Mouse (Mus musculus) urinary bladder, postnatal 36 days (tissue): ENCODE results near the gene Dnajc19.
A peak's percentile ranks its signal among the peaks of the same experiment; 100 is the strongest.

Experiments used
- DNase-seq, 2 experiments: peaks; one replicate each; pipeline ENCODE4 v3.0.0; 2022; ENCODE audit warnings: low spot score in 2 of 2, mixed read lengths in 1 of 2

Gene Dnajc19

GRCm38 (mm10) chr3:34028935-34029334, 52.2 kb downstream of the Dnajc19 start:
- no peak for DNase-seq

GRCm38 (mm10) chr3:34021259-34021828, 59.8 kb downstream of the Dnajc19 start:
- no peak for DNase-seq

GRCm38 (mm10) chr3:34020382-34021258, 60.5 kb downstream of the Dnajc19 start:
- peak in 1 of 2 experiments; percentile 1 for DNase-seq

GRCm38 (mm10) chr3:34019540-34020381, 61.4 kb downstream of the Dnajc19 start, which contains the start of gene Fxr1:
Gene Fxr1 (plus strand): TSS chr3:34019943.
- DNase-seq, result peak; percentile 75 to 85

GRCm38 (mm10) chr3:34008191-34008590, 72.9 kb downstream of the Dnajc19 start:
- DNase-seq, result no peak

- DNase-seq, result no peak
Observed at GRCm38 (mm10) chr3:34007611-34008010, 73.5 kb downstream of the Dnajc19 start.

GRCm38 (mm10) chr3:34006824-34007223, 74.3 kb downstream of the Dnajc19 start:
- DNase-seq, result no peak

GRCm38 (mm10) chr3:34006301-34006700, 74.8 kb downstream of the Dnajc19 start:
- DNase-seq, result no peak
